Mouse (Mus musculus) forebrain, postnatal 0 days (tissue): Measurements from ENCODE around the gene Sos2. TPM values are rescaled to one million over a fixed set of nuclear protein-coding genes. Genes with fewer than 3 reads are reported as not detected.

Experiments
- ATAC-seq: fragments of 200-750 bp; cut with Nextera tagmentation; 2 replicates; pipeline ENCODE4 v1.8.0; 2017; ENCODE audit warnings: mild to moderate bottlenecking, moderate library complexity
- DNase-seq: peaks from one replicate; pipeline ENCODE4 v3.0.0-alpha.2; 2015
- H3K27ac ChIP-seq: fragments of 300-500 bp; sonication (generic); 2 replicates; pipeline ENCODE4 v1.5.1; 2014; ENCODE audit warnings: low read depth, mild to moderate bottlenecking, antibody characterized with exemption, low read length, moderate library complexity, mixed read lengths
- H3K27me3 ChIP-seq: fragments of 300-500 bp; sonication (generic); 2 replicates; pipeline ENCODE4 v1.6.1; 2014; ENCODE audit warnings: mild to moderate bottlenecking, low read length, mixed read lengths; ENCODE audit not compliant: insufficient read depth
- H3K36me3 ChIP-seq: fragments of 300-500 bp; sonication (generic); 2 replicates; pipeline ENCODE4 v1.6.1; 2014; ENCODE audit warnings: mild to moderate bottlenecking, moderate library complexity; ENCODE audit not compliant: insufficient read depth
- H3K4me1 ChIP-seq: fragments of 300-500 bp; sonication (generic); 2 replicates; pipeline ENCODE4 v1.6.1; 2014; ENCODE audit warnings: antibody characterized with exemption; ENCODE audit not compliant: insufficient read depth
- H3K4me2 ChIP-seq: fragments of 300-500 bp; sonication (generic); 2 replicates; pipeline ENCODE4 v1.6.1; 2014; ENCODE audit warnings: low read depth, mild to moderate bottlenecking, moderate library complexity
- H3K4me3 ChIP-seq: fragments of 300-500 bp; sonication (generic); 2 replicates; pipeline ENCODE4 v1.5.1; 2014; ENCODE audit warnings: low read depth, low read length, mixed read lengths
- H3K9ac ChIP-seq: fragments of 300-500 bp; sonication (generic); 2 replicates; pipeline ENCODE4 v1.6.1; 2014; ENCODE audit warnings: mild to moderate bottlenecking
- H3K9me3 ChIP-seq: fragments of 300-500 bp; sonication (generic); 2 replicates; pipeline ENCODE4 v1.6.1; 2016; ENCODE audit warnings: low read length
- CTCF ChIP-seq: sonication (generic); IDR thresholded peaks from 2 replicates; pipeline ENCODE4 v1.5.1; 2016; ENCODE audit warnings: antibody characterized with exemption, control low read depth, low read depth
- WGBS: fragments of 180-500 bp; shearing (Covaris S2); extraction: QIAGEN DNeasy Blood & Tissue Kit; methylation state at CpG from one replicate; pipeline ENCODE4 v1.1.7; 2014; 5-methylcytosine and 5-hydroxymethylcytosine counted together
- microRNA-seq, 2 experiments: library from miRNA; unstranded; fragments of <30 nt; microRNA quantifications; one replicate each; pipeline ENCODE4; 2016
- polyA plus RNA-seq: library from polyadenylated mRNA; unstranded; fragments of >200 nt; fragmentation: Nextera tagmentation; extraction: Ambion mirVana; gene quantifications from 2 replicates; pipeline ENCODE4 v1.2.1, GENCODE M21; 2015
- total RNA-seq: library from RNA; depleted of rRNA; stranded (reverse); fragments of >200 nt; gene quantifications from 2 replicates; pipeline ENCODE4 v1.2.3, GENCODE M21; 2014; rRNA removed

Sos2 gene
- total and polyA plus RNA-seq, 2 experiments from 2014 or later, result 5.6 to 30.4 TPM

- H3K4me3 ChIP-seq, result no peak overlapping the region
- no peak for DNase-seq
- 92% methylated on average over 8 of the region's 8 CpGs for WGBS
- no peaks in the 10 kb centered on the region for H3K4me1 ChIP-seq
- TF ChIP-seq CTCF, result no peak
- H3K4me2 ChIP-seq, result no peak overlapping the region
- H3K9ac ChIP-seq, result no peak overlapping the region
- no peaks in the 10 kb centered on the region for H3K36me3 ChIP-seq
- H3K27ac ChIP-seq, result no peak overlapping the region
- no peaks in the 10 kb centered on the region for H3K27me3 ChIP-seq
- no peak for ATAC-seq
- H3K9me3 ChIP-seq, result no peaks in the 10 kb centered on the region
Observed at GRCm38 (mm10) chr12:69542376-69542775, 139.3 kb downstream of the Sos2 start.

GRCm38 (mm10) chr12:69541663-69542062 is 140.0 kb downstream of the Sos2 start:
- Histone ChIP-seq H3K36me3 (no peaks in the 10 kb centered on the region), H3K9me3 (no peaks in the 10 kb centered on the region), H3K27ac (no peak overlapping the region), H3K4me3 (no peak overlapping the region), H3K9ac (no peak overlapping the region), H3K4me2 (no peak overlapping the region), H3K27me3 (no peaks in the 10 kb centered on the region), H3K4me1 (no peaks in the 10 kb centered on the region)
- DNase-seq (no peak), ATAC-seq (no peak)
- WGBS, result 90% methylated on average over 8 of the region's 8 CpGs
- TF ChIP-seq CTCF, result no peak

- Histone ChIP-seq H3K4me3 (no peak overlapping the region), H3K36me3 (no peaks in the 10 kb centered on the region), H3K9me3 (no peaks in the 10 kb centered on the region), H3K4me2 (no peak overlapping the region), H3K4me1 (no peaks in the 10 kb centered on the region), H3K27ac (no peak overlapping the region), H3K9ac (no peak overlapping the region), H3K27me3 (no peaks in the 10 kb centered on the region)
- ATAC-seq (peak; percentile 52; the same call in 1 of the 2 replicates), DNase-seq (no peak)
- WGBS, result 34% methylated on average over 7 of the region's 7 CpGs
- no peak for TF ChIP-seq CTCF
Observed at GRCm38 (mm10) chr12:69539353-69539752, 142.3 kb downstream of the Sos2 start.

GRCm38 (mm10) chr12:69538362-69538950 is 143.2 kb downstream of the Sos2 start:
- 71% methylated on average over 4 of the region's 4 CpGs for WGBS
- TF ChIP-seq CTCF, result no peak
- DNase-seq (no peak), ATAC-seq (no peak)
- H3K4me1 ChIP-seq, result no peaks in the 10 kb centered on the region
- H3K4me2 ChIP-seq, result no peak overlapping the region
- no peak overlapping the region for H3K9ac ChIP-seq
- no peaks in the 10 kb centered on the region for H3K27me3 ChIP-seq
- H3K4me3 ChIP-seq, result no peak overlapping the region
- H3K27ac ChIP-seq, result peak overlapping the region; percentile 67; the same call in 1 of the 2 replicates
- no peaks in the 10 kb centered on the region for H3K9me3 ChIP-seq
- no peaks in the 10 kb centered on the region for H3K36me3 ChIP-seq

- H3K36me3 ChIP-seq, result no peaks in the 10 kb centered on the region
- no peak overlapping the region for H3K4me3 ChIP-seq
- no peaks in the 10 kb centered on the region for H3K27me3 ChIP-seq
- no peak for TF ChIP-seq CTCF
- DNase-seq, result no peak
- no peak for ATAC-seq
- H3K27ac ChIP-seq, result peak overlapping the region; percentile 67; the same call in 1 of the 2 replicates
- 66% methylated on average over 19 of the region's 19 CpGs for WGBS
- H3K4me1 ChIP-seq, result no peaks in the 10 kb centered on the region
- no peaks in the 10 kb centered on the region for H3K9me3 ChIP-seq
- H3K9ac ChIP-seq, result no peak overlapping the region
- no peak overlapping the region for H3K4me2 ChIP-seq
Observed at GRCm38 (mm10) chr12:69537675-69538361, 143.8 kb downstream of the Sos2 start.

- peak overlapping the region; percentile 40; the same call in 1 of the 2 replicates for H3K27ac ChIP-seq
- 38% methylated on average over 10 of the region's 10 CpGs for WGBS
- H3K4me2 ChIP-seq, result no peak overlapping the region
- H3K4me3 ChIP-seq, result no peak overlapping the region
- no peaks in the 10 kb centered on the region for H3K36me3 ChIP-seq
- DNase-seq (no peak), ATAC-seq (peak; percentile 17; the same call in 1 of the 2 replicates)
- H3K9me3 ChIP-seq, result no peaks in the 10 kb centered on the region
- TF ChIP-seq CTCF, result no peak
- H3K27me3 ChIP-seq, result no peaks in the 10 kb centered on the region
- no peaks in the 10 kb centered on the region for H3K4me1 ChIP-seq
- H3K9ac ChIP-seq, result no peak overlapping the region
Observed at GRCm38 (mm10) chr12:69537243-69537674, 144.4 kb downstream of the Sos2 start.

GRCm38 (mm10) chr12:69536616-69537242 is 144.9 kb downstream of the Sos2 start:
- no peaks in the 10 kb centered on the region for H3K27me3 ChIP-seq
- no peaks in the 10 kb centered on the region for H3K36me3 ChIP-seq
- no peak overlapping the region for H3K4me2 ChIP-seq
- H3K4me1 ChIP-seq, result no peaks in the 10 kb centered on the region
- no peak overlapping the region for H3K4me3 ChIP-seq
- TF ChIP-seq CTCF, result no peak
- no peaks in the 10 kb centered on the region for H3K9me3 ChIP-seq
- ATAC-seq, result no peak
- 56% methylated on average over 10 of the region's 10 CpGs for WGBS
- DNase-seq, result no peak
- H3K27ac ChIP-seq, result no peak overlapping the region
- H3K9ac ChIP-seq, result no peak overlapping the region

Small RNAs within 50 kb of the gene (microRNA-seq; reads per million reads assigned to microRNA genes)
- 0 reads per million in 2 experiments for gene Gm23018

Other genes starting within 250 kb of the Sos2 start
- 8.9 and 13.8 TPM in 2 replicates for gene Vcpkmt, start 98.8 kb downstream of the Sos2 start, total RNA-seq
- 39.2 and 42.1 TPM in 2 replicates for gene Vcpkmt, start 98.8 kb downstream of the Sos2 start, polyA plus RNA-seq
- gene L2hgdh, start 43.0 kb upstream of the Sos2 start, total RNA-seq, result 12.3 and 13.3 TPM in 2 replicates
- 5.7 and 8.5 TPM in 2 replicates for gene L2hgdh, start 43.0 kb upstream of the Sos2 start, polyA plus RNA-seq
- 16.1 and 19.9 TPM in 2 replicates for gene Atp5s, start 43.1 kb upstream of the Sos2 start, total RNA-seq
- 23.0 and 25.7 TPM in 2 replicates for gene Atp5s, start 43.1 kb upstream of the Sos2 start, polyA plus RNA-seq
- gene Cdkl1, start 109.4 kb upstream of the Sos2 start, total RNA-seq, result 30.8 and 35.7 TPM in 2 replicates
- 13.7 and 16.9 TPM in 2 replicates for gene Cdkl1, start 109.4 kb upstream of the Sos2 start, polyA plus RNA-seq
- gene Atl1, start 210.8 kb upstream of the Sos2 start, total RNA-seq, result 156 and 163 TPM in 2 replicates
- 97.6 and 132 TPM in 2 replicates for gene Atl1, start 210.8 kb upstream of the Sos2 start, polyA plus RNA-seq
- gene Map4k5, start 211.3 kb upstream of the Sos2 start, total RNA-seq, result 46.8 and 47.6 TPM in 2 replicates
- 16.8 and 20.4 TPM in 2 replicates for gene Map4k5, start 211.3 kb upstream of the Sos2 start, polyA plus RNA-seq